Mouse (Mus musculus) erythroblast, adult 5-6 weeks (primary cell): Measurements from ENCODE around the gene Ppp1r37. TPM values are rescaled to one million over a fixed set of nuclear protein-coding genes. Genes with fewer than 3 reads are reported as not detected.
"Not testable (repeated sequence)": the region's sequence is repeated elsewhere in the genome, so short reads cannot be mapped to it uniquely, and the experiment has no call there.

Experiments used
- ATAC-seq: replicated peaks from 2 replicates; pipeline ENCODE4 v1.8.0; 2016; ENCODE audit warnings: moderate number of reproducible peaks, mild to moderate bottlenecking, moderate TSS enrichment, inconsistent platforms; ENCODE audit not compliant: poor library complexity, low FRiP score, severe bottlenecking
- total RNA-seq, 2 experiments: library from RNA; stranded (forward) in 1 of 2; stranded (reverse) in 1 of 2; fragments of 150-400 nt in 1 of 2; fragments of 200-764, 138-1000 nt in 1 of 2; gene quantifications; 2 replicates each; pipeline versions ENCODE4 v1.2.3 to v1.2.4; 2015 to 2017; ENCODE audit warnings: low replicate concordance in 2 of 2

Gene Ppp1r37
- total RNA-seq, 2 experiments from 2014 or later, result 13.3 to 22.9 TPM

DNA sequence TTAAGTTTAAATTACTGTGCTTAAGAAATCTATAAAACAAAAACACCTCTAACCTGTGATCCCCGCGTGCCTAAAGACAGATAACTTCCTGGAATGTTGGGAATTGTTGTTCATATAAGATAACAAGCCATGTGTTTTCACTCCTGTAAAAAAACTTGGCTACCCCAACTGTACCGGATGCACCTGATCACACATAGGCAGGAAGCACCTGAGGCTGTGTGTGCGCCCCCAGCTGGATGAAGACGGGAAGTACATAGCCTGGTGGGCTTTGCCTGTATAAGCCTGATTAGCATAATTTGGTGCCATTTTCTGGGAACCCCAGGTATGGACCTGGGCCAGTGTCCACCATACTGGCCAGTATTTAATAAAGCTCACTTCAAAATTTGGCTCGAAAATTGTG, 19.3 kb downstream of the Ppp1r37 start:
- no peak for ATAC-seq

DNA sequence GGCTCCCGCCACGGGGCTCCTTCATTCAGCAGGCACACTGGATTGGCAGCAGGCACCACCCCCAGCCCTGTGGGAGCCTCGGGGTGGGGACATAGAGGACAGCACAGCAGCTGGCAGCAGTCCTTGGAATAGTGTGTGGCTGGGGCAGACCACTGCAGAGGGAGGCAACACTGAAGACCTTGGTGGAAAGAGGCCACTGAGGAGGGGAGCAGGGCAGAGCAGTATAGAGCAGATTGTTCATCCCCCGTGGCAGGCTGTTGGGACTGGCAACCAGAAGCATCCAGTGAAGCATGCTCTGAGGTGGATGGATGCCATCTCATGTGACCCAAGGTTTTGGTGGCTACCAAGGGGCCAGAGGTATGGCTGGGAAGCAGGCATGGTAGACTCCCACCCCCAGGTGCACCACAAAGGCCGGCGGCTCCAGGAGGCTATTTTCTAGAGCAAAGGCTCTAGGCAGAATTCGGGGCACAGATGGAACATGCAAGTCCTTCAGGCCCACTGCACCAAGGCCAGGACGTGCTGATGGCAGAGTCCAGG, 20.7 kb downstream of the Ppp1r37 start:
- ATAC-seq, result no peak

DNA sequence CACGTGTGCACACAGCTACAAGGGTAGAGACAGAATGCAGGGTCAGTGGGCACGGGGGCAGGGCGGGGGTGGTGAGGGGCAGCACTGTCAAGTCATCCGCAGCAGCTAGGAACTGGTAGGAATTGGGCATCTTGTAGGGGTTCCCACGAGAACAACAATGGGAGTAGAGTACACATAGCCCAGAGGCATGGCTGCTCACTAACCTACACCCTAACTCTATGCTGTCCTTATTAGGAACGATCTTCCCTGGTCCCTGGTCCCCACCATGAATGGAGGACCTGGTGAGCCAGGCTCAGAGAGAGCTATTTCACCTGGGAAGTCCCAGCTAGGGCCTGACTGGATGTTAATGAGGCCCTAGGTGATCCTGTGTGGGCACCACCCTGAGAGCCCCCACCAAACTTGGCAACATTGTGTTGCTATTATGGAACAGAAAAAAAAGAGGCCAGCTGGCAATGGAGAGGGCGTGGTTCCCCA, 21.2 kb downstream of the Ppp1r37 start:
- no peak for ATAC-seq

DNA sequence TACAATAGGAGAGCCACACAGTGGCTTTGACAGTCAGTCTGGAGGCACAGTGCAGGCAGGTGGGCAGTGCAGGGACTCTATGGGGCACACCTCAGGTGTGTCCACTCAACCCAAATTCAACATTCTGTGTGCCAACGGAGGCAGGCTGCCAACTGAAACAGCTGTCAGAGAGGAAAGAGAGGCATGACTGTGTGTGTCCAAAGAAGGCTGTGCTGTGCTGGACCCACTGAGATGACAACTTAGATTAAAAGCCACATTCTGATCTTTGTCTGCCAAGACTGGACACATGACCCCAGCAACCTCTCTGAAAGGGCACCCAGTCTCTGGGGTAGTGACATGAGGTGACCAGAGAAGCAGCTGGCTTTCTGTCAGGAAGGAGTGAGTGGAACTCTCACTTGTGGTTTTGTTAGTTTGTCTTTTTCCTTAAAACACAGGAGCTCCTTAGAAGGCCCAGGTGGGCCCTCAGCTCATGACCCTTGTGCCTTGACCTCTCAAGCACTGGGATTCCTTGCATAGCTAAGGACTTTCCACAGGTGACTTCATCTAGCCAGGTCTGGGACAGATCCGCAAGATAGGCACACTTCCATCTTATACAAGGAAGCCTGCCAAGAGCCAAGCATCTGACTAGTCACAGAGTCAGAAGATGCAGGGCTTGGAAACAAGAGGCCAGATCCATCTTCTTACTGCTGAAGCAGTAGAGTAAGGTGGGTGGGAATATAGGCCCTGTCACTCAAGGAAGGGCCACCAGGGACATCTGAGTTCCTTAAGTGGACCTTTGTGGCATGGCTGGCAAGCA, 21.9 kb downstream of the Ppp1r37 start:
- ATAC-seq, result no peak

DNA sequence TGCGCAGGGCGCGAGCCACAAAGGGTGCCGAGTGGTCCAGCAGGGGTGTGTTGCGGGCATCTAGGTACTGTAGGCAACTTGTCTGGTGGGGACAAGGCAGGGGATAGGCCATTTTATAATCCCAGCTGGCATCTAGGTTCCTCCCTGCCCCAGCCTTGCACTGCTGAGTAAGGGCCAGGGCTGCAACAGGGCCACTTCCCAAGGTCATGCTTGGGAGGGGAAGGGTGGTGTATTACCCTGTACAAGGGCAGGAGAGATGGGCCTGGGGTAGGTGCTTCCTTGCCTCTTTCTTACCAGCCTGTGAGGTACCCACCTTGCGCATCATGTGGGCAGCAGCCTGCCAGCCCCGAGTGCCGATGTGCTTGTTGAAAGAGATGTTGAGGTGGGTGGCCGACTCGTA, 28.2 kb downstream of the Ppp1r37 start:
- no peak for ATAC-seq

DNA sequence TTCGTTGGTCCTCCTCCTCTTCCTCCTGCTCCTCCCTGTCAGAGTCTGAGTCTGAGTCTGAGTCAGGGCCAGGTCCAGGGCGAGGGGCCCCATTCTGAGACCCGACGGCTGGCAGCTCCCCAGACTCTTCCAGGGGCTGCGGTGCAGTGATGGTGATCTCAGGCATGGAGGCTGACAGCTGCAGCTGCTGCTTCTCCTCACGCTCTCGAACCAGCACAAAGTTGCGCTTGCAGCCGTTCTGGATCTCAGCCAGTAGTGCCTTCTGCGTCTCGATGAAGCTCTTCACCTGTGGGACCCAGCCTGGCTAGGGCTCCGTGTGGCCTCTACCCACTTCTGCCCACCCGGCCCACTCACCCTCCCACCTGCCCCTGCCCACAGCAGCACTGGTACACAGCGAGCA, 30.6 kb downstream of the Ppp1r37 start:
- ATAC-seq, result no peak

DNA sequence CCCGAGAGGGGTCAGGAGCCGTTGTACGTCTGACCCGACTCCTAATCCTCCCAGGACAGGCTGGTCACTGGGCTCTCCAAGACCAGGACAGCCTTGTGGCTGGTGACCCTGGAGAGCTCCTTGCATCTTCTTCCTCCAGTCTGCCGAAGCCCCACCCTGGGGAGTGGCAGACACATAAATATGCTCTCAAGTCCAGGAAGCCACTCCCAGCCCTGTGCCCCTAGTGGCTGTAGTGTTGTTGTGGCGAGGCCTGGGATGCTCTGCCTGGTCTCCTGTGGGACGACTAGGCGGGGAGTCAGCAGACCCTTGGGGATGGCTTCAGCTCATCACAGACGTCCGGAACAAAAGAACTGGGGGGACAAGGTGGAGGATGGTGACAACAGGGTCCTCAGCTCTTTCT, 31.8 kb downstream of the Ppp1r37 start:
- no peak for ATAC-seq

DNA sequence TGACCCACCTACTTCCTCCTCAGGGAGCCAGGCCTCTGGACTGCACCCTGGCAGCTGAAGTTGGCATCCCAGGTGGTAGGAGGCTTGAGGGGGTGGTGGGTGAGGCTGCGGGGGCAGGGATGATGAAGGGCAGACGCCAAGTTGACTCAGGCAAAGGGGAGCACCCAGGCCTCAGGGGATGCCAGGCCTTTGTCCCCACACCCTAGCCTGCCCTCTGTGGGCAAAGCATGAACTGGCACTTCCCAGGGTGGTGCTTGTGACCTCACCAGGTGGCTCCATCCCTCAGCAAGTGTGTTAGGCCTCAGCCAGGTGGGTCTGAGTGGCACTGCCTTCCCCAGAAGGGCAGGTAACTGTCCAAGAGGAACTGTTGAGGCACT, 37.8 kb downstream of the Ppp1r37 start:
- ATAC-seq, result no peak

DNA sequence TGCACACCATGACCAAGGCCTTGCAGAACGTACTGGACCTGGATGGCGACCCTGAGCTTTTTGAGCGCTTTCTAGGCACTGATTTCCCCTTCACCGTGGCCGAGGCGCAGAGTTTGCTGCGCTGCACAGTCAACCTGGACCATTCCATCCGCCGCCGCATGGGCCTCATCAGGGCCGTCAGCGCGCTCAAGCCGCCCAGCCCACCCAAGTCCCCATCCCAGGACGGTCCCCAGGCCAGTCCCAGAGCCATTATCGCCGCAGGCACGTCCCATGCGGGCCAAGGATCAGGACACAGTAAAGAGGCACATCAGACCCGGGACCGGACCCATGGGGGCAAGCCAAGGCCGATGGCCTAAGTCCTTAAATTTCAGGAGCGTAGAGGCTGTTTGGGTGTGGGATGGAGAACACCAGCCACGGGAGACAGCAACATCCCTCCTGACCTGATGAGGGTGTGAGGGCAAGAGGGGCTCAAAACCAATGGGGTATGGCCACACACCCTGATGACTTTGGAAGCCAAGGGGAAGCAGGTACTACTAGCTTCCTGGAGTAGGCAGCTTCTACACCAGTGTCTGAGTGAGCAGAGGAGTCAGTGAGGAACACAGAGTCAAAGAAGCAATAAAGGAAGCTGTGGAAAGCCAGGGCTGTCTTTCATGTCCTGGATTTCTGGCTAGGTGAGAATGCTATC, 38.3 kb downstream of the Ppp1r37 start:
- no peak for ATAC-seq

DNA sequence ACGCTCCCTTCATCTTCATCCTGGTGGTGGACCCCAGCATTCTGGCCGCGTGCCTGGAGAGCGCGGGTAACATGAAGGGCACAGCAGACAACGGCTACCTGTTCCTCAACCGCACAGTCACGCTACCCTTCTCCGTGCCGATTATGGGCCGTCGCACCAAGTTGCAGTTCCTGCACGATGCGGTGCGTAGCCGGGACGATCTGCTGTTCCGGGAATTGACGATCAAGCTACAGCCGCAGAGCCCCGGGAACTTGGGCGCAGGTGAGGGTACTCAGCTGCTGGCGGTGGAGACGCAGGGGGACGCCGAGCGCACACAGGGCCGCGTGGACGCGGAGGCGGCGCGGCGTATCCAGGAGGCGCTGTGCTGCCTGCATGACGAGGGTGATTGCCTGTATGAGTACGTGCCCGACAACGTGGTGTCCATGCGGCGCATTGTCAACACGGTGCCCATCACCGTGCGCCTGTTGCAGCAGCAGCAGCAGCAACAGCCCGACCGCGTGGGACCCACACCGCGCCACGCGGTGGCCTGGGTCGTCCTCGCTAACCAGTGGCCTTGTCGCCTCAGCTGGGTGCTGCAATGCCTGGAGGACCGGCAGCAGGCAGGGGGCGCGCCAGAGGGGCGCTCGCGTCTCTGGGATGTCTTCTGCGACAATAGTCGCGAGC, 39.0 kb downstream of the Ppp1r37 start:
- no peak for ATAC-seq

DNA sequence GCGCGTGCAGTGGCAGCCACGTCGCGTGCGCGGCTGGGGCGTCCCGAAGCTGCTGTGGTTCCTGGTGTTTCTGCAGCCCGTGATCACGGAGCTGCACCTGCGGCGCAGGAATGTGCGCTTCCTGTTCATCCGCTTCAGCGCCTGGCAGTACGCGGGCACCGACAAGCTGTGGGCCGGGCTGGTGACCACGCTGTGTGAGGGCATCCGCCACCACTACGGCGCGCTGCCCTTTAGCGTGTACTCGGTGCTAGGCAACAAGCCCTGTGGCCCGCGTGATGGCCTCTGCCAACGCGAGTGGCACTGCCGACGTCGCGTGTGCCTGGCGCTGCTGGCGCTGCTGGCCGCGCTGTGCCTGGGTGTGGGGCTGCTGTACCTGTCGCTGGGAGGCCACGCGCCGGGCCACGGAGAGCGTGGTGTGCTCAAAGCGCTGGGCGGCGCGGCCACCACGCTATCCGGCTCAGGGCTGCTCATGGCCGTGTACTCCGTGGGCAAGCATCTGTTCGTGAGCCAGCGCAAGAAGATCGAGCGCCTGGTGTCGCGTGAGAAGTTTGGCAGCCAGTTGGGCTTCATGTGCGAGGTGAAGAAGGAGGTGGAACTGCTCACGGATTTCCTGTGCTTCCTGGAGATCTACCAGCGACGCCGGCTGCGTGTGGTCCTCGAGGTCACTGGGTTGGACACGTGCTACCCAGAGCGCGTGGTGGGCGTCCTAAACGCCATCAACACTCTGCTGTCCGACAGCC, 39.7 kb downstream of the Ppp1r37 start:
- ATAC-seq, result no peak

DNA sequence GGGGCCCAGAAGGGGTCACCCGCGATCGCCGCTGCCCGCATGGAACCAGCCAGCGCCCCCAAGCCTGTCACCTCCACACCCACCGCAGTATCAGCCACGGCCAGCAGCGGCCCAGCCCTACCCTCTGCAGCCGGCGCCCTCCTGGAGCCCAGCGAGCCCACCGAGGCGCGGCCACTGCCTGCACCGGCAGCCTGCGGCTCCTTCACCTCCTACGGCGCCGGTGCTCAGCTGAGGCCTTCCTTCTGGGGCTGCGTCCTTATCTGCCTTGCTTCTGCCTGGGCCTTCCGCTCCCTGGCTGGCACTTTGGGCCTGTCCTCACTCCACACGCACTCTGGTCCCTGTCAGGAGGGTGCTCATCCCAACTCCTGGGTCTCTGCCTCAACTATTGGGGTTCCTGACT, 42.8 kb downstream of the Ppp1r37 start:
- ATAC-seq, result no peak

DNA sequence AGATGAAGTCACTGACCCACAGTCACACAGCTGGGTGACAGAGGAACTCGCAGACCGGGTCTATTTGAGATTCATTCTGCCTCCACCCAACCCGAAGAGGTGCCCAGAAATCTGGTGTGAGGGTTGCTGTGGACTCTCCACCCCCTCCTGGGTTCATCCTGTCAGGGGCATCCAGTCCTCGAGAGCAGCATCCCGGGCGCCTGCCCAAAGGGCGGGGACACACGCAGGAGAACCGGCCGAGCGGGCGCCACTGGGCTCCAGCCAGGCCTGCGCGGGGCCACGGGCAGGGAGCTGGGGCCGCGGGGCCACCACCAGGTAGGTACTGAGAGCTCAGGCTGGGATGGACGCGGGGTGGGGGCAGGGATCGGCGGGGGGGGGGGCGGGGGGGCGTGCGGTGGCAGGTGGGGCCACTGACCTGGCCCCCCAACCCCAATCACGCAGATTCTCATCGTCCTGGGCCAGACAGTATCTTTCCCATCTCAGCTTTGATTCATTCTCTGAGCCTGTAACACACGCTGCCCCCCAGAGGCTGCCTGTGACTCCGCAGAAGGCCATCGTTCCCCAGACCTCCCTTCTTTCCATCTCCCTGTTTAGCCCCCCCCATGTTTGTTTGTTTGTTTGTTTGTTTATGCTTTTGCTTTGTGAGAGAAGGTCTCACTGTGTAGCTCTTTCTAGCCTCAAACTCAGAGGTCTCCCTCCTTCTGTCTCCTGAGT, 45.1 kb downstream of the Ppp1r37 start, which contains the start of gene Nkpd1:
Gene Nkpd1 (plus strand): TSS at position 187 of the 714 bp plus-strand sequence.
- ATAC-seq, result no peak

DNA sequence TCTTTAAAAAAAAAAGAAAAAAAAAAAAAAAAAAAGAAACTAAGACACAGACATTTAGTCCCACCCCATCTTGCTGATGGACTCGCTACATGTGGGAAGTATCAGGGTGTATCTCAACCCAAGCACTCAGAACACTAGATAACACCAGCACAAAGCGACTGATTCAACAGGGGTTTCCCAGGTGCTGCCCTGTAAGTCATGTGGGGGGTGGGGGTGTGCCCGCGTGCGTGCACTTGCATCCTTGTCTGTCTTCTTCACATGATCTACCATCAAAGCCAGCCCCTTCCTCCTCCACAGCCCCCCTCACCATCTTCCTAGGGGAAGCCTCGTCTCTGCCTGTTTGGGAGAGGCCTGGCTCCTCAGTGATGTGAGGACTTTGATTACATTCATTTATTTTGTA, 50.5 kb downstream of the Ppp1r37 start:
- no peak for ATAC-seq

DNA sequence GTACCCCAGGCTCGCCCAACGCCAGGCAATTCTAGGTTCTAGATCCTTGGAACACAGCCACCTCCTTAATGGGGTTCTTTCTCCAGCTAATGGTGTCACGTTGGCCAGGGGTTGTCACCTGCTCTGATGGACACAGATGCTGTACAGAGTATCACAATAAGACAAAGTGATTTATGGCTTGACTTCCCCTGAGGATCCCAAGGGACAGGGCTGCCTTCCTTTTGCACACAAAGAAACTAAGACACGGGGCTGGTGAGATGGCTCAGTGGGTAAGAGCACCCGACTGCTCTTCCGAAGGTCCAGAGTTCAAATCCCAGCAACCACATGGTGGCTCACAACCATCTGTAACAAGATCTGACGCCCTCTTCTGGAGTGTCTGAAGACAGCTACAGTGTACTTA, 50.9 kb downstream of the Ppp1r37 start:
- ATAC-seq, result not testable (repeated sequence)

DNA sequence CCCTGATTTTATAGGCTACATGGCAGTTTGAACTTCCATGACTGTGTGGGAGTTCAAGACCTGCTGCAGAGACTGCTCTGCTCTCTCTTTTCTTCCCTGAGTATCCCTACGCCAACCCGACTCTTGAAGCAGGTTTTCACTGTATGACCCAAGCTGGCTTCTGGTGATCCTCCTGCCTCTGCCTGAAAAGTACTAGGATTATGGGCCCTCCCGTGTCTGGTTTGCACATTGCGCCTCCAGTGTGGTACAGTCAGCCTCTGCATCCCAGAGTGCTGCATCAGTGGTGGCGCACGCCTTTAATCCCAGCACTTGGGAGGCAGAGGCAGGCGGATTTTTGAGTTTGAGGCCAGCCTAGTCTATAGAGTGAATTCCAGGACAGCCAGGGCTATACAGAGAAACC, 53.1 kb downstream of the Ppp1r37 start:
- ATAC-seq, result no peak

DNA sequence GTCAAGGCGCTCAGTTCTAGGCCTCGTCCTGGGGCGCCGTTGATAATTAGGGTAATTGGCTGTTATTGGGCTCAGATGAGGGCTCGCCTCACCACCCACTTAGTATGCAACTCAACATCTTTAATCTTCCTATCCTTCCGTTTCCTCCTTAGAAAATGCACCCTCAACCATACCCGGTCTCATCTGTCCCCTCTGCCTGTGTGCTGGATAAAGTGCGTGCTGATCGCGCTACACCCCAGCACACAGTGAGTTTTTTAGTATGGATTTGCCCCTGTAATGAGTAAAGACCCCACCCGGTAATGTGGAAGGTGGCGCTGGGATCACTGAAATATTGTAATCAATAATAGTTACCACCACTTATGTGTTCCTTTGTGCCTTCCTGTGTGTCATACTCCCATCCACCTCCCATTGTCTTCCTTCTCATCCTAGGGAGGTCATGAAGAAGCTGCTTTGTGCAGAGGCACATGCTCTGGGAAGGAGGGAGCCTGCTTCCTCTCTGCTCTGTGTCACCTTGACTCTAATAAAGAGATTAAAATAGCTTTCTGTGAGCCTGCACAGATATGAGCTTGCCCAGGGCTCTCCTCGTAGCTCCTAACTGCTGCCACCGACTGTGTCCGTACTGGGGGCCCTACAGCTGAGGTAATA, 53.8 kb downstream of the Ppp1r37 start:
- peak; percentile 31 for ATAC-seq

DNA sequence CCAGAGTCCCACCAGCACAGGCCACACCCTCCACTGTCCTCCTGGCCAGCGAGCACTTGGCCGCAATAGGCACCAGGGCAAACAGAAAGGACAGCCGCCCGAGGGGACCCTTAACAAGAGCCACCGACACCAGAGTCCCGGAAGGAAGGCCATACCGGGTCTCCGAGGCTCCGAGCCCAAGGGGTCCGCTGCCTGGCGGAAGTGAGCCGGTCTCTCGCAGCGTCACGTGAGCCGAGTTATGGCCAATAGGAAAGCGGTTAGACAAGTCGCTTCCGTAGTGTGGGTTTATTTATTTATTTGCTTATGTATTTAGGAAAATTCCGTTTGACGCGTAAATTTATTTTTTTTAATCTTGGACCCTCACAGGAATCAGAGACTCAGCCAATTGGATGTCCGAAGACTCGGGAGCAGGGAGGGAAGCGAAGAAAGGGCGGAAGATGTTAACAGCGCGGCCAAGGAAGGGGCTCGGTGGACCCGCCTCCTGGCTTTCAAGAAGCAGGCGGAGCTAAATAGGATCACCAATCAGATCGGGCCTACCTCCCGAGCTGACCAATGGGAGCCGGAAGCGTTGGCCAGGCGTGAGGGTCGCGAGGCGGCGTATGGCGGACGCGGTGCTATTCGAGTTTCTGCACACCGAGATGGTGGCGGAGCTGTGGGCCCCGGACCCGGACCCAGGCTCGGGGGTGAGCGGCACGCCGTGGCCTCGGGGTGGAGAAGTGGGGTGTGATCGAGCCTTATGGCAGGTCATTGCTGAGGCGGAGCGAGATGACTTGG, 54.5 kb downstream of the Ppp1r37 start, which contains the start of the genes Bloc1s3 and Trappc6a:
Gene Bloc1s3 (minus strand): TSS at position 218 of the 774 bp plus-strand sequence.
Gene Trappc6a (plus strand): TSS at position 246 of the 774 bp plus-strand sequence.
- peak; percentile 93 for ATAC-seq
